Mouse (Mus musculus): ENCODE data around the gene Ap3m1.

DNA sequence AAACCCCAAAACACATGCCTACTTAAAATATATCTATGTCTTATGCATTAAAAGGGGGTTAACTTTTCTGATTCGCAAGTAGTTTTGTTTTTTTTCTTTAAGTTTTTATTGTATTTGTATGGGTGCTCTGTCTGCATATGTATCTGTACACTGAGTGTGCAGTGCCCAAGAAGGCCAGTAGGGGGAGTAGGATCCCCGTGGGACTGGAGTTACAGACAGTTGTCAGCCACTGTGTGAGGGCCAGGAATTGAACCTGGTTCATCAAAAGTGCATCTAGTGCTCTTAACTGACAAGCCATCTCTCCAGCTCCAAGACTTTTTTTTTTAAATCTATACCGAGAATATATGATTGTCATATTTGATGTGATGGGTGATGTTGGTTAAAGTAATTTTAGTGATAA is 1.6 kb downstream of the Ap3m1 start:
- TF ChIP-seq TCF12 (IDR thresholded peaks at IDR 0.05; ENCODE audit: insufficient read depth, poor library complexity, severe bottlenecking), result no peak
- no peak for TF ChIP-seq POLR2A (IDR thresholded peaks at IDR 0.05; ENCODE audit: insufficient read length, low read depth)
- TF ChIP-seq POLR2AphosphoS2 (IDR thresholded peaks at IDR 0.05; ENCODE audit: insufficient read length, low read depth), result no peak
- no peak for TF ChIP-seq E2F4 (IDR thresholded peaks at IDR 0.05; ENCODE audit: insufficient read depth)

Measured in myocyte (in vitro differentiated cells).